Mouse (Mus musculus): Measurements from ENCODE around the gene Spon1. TPM values are rescaled to one million over a fixed set of nuclear protein-coding genes. Genes with fewer than 3 reads are reported as not detected.

The Spon1 gene
- polyA plus RNA-seq, 1 experiment from 2014 or later: 3.1 TPM

GRCm38 (mm10) chr7:113791991-113792390, 26.2 kb downstream of the Spon1 start:
- no peaks in the 10 kb centered on the region for H3K27me3 ChIP-seq (ENCODE audit: control insufficient read depth, insufficient read depth, low read length)
- H3K27ac ChIP-seq (replicated peaks): no peak overlapping the region
- WGBS: 79% methylated on average over 5 of the region's 5 CpGs
- H3K4me2 ChIP-seq (replicated peaks; ENCODE audit: low read depth): no peak overlapping the region
- no peaks in the 10 kb centered on the region for H3K36me3 ChIP-seq (ENCODE audit: control insufficient read depth, insufficient read depth, low read length)
- H3K9me3 ChIP-seq (ENCODE audit: control insufficient read depth, low read length): no peaks in the 10 kb centered on the region
- TF ChIP-seq EP300 (optimal IDR thresholded peaks at IDR 0.05) (no peak), CTCF (IDR thresholded peaks at IDR 0.05; ENCODE audit: low read depth) (no peak)
- no peak for ATAC-seq (ENCODE audit: low FRiP score, low TSS enrichment)
- no peak for DNase-seq (ENCODE audit: low spot score)
- H3K9ac ChIP-seq (ENCODE audit: low read length): no peak overlapping the region
- no peak overlapping the region for H3K4me3 ChIP-seq (ENCODE audit: low read depth, low read length)
- no peaks in the 10 kb centered on the region for H3K4me1 ChIP-seq (replicated peaks; ENCODE audit: control insufficient read depth, insufficient read depth)

- H3K27ac ChIP-seq (replicated peaks): no peak overlapping the region
- H3K27me3 ChIP-seq (ENCODE audit: control insufficient read depth, insufficient read depth, low read length): no peaks in the 10 kb centered on the region
- no peak for ATAC-seq (ENCODE audit: low FRiP score, low TSS enrichment)
- DNase-seq (ENCODE audit: low spot score): no peak
- no peaks in the 10 kb centered on the region for H3K36me3 ChIP-seq (ENCODE audit: control insufficient read depth, insufficient read depth, low read length)
- no peaks in the 10 kb centered on the region for H3K4me1 ChIP-seq (replicated peaks; ENCODE audit: control insufficient read depth, insufficient read depth)
- H3K9ac ChIP-seq (ENCODE audit: low read length): no peak overlapping the region
- TF ChIP-seq EP300 (optimal IDR thresholded peaks at IDR 0.05): no peak
- TF ChIP-seq CTCF (IDR thresholded peaks at IDR 0.05; ENCODE audit: low read depth): no peak
- no peak overlapping the region for H3K4me3 ChIP-seq (ENCODE audit: low read depth, low read length)
- 68% methylated on average over 3 of the region's 3 CpGs for WGBS
- H3K4me2 ChIP-seq (replicated peaks; ENCODE audit: low read depth): no peak overlapping the region
- no peaks in the 10 kb centered on the region for H3K9me3 ChIP-seq (ENCODE audit: control insufficient read depth, low read length)
These were observed 27.1 kb downstream of the Spon1 start for GRCm38 (mm10) chr7:113792871-113793270.

GRCm38 (mm10) chr7:113795209-113795608, 29.4 kb downstream of the Spon1 start:
- DNase-seq (ENCODE audit: low spot score) (no peak), ATAC-seq (ENCODE audit: low FRiP score, low TSS enrichment) (no peak)
- Histone ChIP-seq H3K4me1 (replicated peaks; ENCODE audit: control insufficient read depth, insufficient read depth) (no peaks in the 10 kb centered on the region), H3K9ac (ENCODE audit: low read length) (no peak overlapping the region), H3K4me3 (ENCODE audit: low read depth, low read length) (no peak overlapping the region), H3K4me2 (replicated peaks; ENCODE audit: low read depth) (no peak overlapping the region), H3K9me3 (ENCODE audit: control insufficient read depth, low read length) (no peaks in the 10 kb centered on the region), H3K27me3 (ENCODE audit: control insufficient read depth, insufficient read depth, low read length) (no peaks in the 10 kb centered on the region), H3K27ac (replicated peaks) (no peak overlapping the region), H3K36me3 (ENCODE audit: control insufficient read depth, insufficient read depth, low read length) (no peaks in the 10 kb centered on the region)
- WGBS: 51% methylated on average over 5 of the region's 5 CpGs
- no peak for TF ChIP-seq CTCF (IDR thresholded peaks at IDR 0.05; ENCODE audit: low read depth)
- no peak for TF ChIP-seq EP300 (optimal IDR thresholded peaks at IDR 0.05)

GRCm38 (mm10) chr7:113797134-113797533, 31.3 kb downstream of the Spon1 start:
- H3K27ac ChIP-seq (replicated peaks): no peak overlapping the region
- no peaks in the 10 kb centered on the region for H3K36me3 ChIP-seq (ENCODE audit: control insufficient read depth, insufficient read depth, low read length)
- WGBS: 71% methylated on average over 4 of the region's 4 CpGs
- TF ChIP-seq EP300 (optimal IDR thresholded peaks at IDR 0.05) (no peak), CTCF (IDR thresholded peaks at IDR 0.05; ENCODE audit: low read depth) (no peak)
- no peak overlapping the region for H3K4me3 ChIP-seq (ENCODE audit: low read depth, low read length)
- H3K4me2 ChIP-seq (replicated peaks; ENCODE audit: low read depth): no peak overlapping the region
- H3K27me3 ChIP-seq (ENCODE audit: control insufficient read depth, insufficient read depth, low read length): no peaks in the 10 kb centered on the region
- H3K9me3 ChIP-seq (ENCODE audit: control insufficient read depth, low read length): no peaks in the 10 kb centered on the region
- DNase-seq (ENCODE audit: low spot score) (no peak), ATAC-seq (ENCODE audit: low FRiP score, low TSS enrichment) (0 out of 2 replicates have a peak, but pooled peaks have one; percentile 42)
- H3K9ac ChIP-seq (ENCODE audit: low read length): no peak overlapping the region
- H3K4me1 ChIP-seq (replicated peaks; ENCODE audit: control insufficient read depth, insufficient read depth): no peaks in the 10 kb centered on the region

DNA sequence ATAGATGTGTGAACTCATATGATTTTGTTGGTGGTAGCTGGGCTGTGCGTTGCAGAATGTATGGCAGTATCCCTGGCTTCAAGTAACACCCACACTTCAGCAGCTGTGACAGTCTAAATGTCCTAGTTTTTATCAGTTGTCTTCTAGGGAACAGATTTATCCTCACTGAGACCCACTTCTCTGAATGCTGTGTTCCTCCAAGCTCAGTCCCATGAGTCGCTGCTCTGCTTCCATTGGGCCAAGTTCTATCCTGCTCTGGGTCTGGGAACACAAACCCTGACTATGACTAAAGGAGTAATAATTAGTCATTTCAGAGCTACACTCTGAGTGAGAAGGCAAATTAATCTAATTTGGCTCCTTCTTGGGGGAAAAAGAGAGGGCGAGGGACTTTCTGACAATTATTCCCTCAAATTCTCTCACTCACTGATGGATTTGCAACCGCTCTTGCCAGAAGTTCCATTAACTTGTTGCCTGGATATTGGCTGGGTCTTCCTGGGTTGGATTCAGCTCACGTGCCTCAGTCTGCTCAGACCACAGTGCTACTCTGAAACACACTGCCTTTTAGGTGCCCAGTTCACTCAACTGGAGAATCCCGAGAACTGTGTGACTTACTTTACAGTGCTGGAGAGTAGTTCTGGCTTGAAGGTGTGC, 32.9 kb downstream of the Spon1 start:
- WGBS: 69% methylated on average over 6 of the region's 6 CpGs

DNA sequence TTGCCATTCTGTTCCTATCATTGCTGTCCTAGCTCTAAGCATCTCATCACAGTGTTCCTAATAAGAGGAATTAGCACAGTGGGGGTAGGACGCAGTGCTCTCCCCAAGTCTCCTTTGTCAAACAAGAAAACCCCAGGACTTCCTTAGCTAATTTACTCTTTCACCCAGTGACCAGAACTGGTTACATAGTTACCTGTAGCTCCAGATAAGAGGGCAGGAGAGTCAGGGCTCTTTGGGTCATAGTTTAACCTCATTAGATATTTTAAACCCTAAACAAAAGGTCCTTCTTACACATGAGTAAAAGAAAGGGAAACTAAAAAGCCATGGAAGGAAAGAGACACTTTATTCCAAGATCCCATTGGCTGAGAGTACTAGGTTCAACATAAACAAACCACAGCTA, 44.0 kb downstream of the Spon1 start:
- TF ChIP-seq EP300 (optimal IDR thresholded peaks at IDR 0.05): no peak
- TF ChIP-seq CTCF (IDR thresholded peaks at IDR 0.05; ENCODE audit: low read depth): no peak
- H3K9ac ChIP-seq (ENCODE audit: low read length): no peak overlapping the region
- ATAC-seq (ENCODE audit: low FRiP score, low TSS enrichment) (peak; percentile 86), DNase-seq (ENCODE audit: low spot score) (no peak)
- H3K27me3 ChIP-seq (ENCODE audit: control insufficient read depth, insufficient read depth, low read length): no peaks in the 10 kb centered on the region
- H3K27ac ChIP-seq (replicated peaks): no peak overlapping the region
- H3K4me3 ChIP-seq (ENCODE audit: low read depth, low read length): no peak overlapping the region
- no peaks in the 10 kb centered on the region for H3K9me3 ChIP-seq (ENCODE audit: control insufficient read depth, low read length)
- H3K36me3 ChIP-seq (ENCODE audit: control insufficient read depth, insufficient read depth, low read length): no peaks in the 10 kb centered on the region
- H3K4me1 ChIP-seq (replicated peaks; ENCODE audit: control insufficient read depth, insufficient read depth): no peaks in the 10 kb centered on the region
- no peak overlapping the region for H3K4me2 ChIP-seq (replicated peaks; ENCODE audit: low read depth)
- WGBS: 80% methylated on average over 1 of the region's 1 CpGs

More for the DNA sequence above, 32.9 kb downstream of the Spon1 start:
- Histone ChIP-seq H3K27ac (replicated peaks) (no peak overlapping the region), H3K36me3 (ENCODE audit: control insufficient read depth, insufficient read depth, low read length) (no peaks in the 10 kb centered on the region), H3K9me3 (ENCODE audit: control insufficient read depth, low read length) (no peaks in the 10 kb centered on the region), H3K4me1 (replicated peaks; ENCODE audit: control insufficient read depth, insufficient read depth) (no peaks in the 10 kb centered on the region), H3K9ac (ENCODE audit: low read length) (no peak overlapping the region), H3K27me3 (ENCODE audit: control insufficient read depth, insufficient read depth, low read length) (no peaks in the 10 kb centered on the region), H3K4me3 (ENCODE audit: low read depth, low read length) (no peak overlapping the region), H3K4me2 (replicated peaks; ENCODE audit: low read depth) (no peak overlapping the region)
- TF ChIP-seq CTCF (IDR thresholded peaks at IDR 0.05; ENCODE audit: low read depth): no peak
- TF ChIP-seq EP300 (optimal IDR thresholded peaks at IDR 0.05): no peak
- DNase-seq (ENCODE audit: low spot score) (no peak), ATAC-seq (ENCODE audit: low FRiP score, low TSS enrichment) (no peak)
